Mouse (Mus musculus) thymus, adult 18-20 months (tissue): Measurements from ENCODE around the gene Espn.

ENCODE experiments used
- DNase-seq, 2 experiments: peaks; one replicate each; pipeline ENCODE4 v3.0.0; 2022; ENCODE audit warnings: mixed read lengths in 2 of 2

Gene Espn

DNA sequence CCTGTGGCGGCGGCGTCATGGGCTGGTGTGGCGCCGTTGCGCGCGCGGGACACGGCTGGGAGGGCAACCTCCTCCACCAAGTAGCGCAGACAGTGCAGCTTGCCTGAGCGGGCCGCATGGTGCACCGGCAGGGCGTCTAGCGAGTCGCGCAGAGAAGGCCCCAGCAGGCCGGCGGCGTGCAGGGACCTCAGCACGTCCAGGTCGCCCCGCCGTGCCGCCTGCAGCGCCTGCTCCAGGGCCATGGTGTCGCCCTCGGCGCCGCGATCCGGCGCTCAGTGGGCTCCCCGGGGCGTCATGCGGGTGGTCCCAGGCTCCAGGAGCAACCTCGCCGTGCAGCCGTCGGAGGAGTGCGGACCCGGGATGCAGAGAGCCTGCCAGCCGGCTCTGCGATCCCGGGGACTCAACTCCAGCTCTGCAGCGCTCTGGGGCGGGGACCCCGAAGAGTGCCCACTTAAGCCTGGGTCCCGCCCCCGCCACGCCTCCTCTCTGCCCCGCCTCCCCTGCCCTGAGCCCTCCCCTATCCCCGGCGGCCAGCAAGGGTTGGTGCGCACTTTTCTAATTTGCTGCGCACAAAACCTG lies at the start of gene Espn:
Gene Espn (minus strand): TSS at position 406 of the 579 bp plus-strand sequence.
- DNase-seq, result peak in 1 of 2 experiments; percentile 35

DNA sequence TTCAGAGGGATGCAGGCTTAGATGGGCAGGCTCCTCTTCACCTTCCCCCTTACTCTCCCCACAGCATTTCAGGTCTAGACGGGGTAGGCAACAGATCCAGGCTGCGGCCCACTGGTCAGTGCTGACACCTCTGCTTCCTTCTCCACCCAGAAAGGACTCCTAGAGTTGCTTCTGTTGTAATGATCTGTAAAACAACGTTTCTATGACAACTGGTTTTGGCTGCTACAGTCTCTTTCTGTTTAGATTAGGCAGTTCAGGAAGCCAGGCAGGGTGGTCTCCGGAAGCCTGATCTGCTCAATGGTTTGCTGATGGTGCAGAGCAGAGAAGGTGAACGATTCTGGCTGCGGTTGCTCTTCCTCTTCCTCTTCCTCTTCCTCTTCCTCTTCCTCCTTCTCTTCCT lies 49.3 kb upstream of the Espn start:
- no peak for DNase-seq

DNA sequence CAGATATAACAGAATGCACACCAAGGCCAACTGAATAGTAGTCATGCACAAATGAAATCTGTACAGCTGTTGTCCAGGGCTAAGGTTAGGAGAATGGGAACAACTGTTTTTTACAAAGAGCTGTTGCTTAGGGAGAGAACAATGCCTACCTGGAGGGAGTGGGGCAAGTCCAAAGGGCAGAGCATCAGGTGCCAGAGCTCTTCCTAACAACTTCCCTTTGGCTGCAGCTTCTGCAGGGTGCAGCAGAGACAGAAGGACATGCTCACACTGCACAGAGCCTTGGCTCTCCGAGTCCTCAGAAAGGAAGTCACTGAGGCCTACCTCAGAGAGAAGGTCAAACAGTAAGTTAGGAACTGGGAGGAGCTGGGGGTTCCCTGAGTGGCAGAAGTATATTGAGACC lies 47.4 kb upstream of the Espn start:
- no peak for DNase-seq

DNA sequence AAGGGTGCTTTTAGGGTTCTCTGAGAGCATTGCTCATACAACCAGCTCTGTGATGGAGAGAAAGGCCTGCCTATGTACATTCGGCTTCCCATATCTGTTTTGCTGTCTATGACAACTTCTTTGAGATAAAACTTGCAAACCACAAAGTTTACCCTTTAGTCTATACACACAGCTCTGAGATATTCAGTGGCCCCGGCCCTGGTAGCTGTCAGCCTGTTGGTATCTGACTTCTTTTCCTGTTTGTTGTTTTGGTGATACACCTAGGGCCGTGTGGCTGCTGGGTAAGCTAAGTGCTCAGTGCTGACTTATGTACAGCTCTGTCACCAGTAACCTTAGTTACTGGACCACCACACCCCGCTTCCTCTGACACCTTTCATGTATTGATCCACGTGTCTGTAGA lies 45.4 kb upstream of the Espn start:
- DNase-seq, result no peak

DNA sequence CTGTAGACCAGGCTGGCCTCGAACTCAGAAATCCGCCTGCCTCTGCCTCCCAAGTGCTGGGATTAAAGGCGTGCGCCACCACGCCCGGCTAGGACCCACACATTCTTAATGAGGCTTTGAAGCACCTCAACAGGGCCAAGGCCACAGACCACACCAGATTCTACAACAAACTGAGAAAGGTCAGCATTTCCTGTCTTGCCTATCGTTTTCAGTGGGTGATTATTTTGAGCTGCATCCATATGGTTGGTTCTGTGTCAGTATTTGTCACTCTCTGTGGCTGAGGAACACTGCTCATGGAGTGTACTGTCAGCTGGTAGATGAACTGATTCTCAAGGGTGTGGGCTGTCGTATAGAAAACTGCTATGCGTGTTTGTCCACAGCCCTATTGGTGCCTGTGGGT lies 44.1 kb upstream of the Espn start:
- no peak for DNase-seq

DNA sequence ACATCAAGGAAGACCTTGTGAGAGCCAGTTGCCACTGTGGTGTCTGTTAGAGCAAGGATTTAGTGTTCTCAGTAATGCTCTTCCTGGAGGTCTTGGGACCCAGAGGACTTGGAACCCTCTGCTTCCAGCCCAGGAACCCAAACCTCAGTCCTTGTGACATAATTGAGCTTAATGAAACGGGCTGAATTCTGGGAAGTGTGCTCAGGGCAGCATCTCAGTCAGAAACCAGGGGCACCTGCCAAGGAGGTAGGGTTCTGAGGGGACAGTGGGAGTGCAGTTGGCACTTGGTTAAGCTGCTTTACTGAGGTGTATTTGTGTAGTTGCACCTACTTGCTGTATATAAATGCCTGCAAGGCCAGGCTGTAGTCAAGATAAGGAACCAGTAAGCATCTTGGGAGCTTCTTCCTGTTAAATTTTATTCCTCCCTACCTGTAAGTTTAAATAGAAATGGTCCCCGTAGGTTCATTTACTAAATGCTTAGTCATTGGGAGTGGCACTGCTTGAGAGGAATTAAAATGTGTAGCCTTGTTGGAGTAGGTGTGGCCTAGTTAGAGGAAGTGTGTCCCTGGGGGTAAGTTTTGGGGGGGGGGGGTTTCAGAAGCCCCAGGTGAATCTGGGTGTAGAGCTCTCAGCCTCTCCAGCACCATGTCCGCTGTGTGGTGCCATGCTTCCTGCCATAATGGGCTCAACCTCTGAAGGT lies 42.5 kb upstream of the Espn start:
- no peak for DNase-seq

DNA sequence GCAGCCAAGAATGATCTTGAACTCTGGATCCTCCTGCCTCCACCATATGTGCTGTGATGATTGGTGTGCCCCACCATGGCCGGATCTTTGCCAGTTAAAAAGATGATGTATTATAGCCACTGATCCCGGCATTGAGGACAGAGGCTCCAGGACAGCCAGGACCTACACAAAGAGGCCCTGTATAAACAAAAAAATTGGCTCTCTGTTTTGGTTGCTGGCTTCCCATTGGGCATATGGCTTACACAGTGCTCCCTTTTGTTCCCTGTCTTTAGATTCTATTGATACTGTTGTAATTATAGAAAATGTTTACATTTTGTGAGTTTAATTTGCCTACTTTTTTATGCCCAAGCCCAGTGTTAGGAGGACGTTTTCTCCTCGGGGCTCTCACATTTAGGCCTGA lies 40.4 kb upstream of the Espn start:
- no peak for DNase-seq

DNA sequence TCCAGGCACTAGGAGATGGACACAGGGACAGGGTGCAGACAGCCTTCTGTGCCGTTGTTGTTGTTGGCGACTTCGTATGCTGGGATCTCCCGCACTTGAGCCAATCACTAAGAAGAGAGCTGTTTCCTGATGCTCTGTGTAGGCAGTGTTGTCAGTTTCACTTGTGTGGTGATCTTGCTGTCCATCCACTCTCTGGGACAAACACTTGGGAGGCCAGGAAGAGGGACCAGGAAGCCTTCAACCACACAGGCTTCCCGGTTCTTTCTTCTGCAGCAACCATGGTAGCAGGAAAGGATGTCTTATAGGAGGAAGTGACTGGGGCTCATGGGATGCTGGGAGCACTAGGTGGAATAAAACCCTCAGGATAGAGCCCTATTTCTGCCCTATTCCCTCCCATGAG lies 38.5 kb upstream of the Espn start:
- DNase-seq, result no peak

DNA sequence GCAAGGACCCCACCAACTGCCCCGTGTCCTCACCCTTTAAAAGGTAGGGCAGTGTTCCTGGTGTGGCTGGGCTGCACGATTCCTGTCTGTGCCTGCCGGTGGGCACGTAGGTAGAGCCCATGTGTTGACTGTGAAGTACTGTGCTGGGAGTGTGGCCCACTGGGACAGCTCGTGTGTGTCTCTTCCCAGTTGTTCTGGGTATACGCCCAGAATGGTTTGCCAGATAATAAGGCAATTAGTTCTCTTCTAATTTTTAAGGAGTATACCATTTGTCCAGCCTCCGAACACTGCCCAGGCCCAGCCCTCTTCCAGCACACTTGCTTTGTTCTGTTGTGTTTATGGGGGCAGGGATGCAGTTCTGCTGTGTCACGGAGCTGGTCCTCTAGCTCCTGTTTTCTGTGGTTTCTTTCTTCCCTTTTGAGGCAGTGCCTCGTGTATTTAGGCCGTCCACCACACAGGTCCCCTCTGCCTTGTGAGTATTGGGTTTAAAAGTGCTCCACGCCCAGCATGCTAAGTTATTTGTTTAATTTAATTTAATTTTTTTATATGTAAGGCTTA lies 38.0 kb upstream of the Espn start:
- no peak for DNase-seq

DNA sequence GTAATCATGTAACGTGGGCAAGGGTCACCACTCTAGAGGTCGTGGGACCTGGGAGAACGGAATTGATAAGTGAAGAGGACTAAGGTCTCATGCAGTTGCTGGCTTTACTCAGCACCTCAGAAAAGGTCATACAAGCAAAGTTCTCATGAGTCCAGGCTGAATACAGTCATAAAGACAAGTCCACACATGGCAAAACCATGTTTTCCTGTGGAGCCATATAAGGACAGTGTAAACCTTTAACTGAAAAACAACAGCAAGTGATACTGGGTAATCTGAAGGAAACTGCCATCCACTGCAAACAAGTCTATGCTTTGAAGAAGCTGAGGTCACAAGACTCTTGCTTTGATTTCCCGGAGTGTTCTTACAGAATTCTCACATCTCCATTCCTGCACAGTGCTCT lies 37.5 kb upstream of the Espn start:
- DNase-seq, result no peak

DNA sequence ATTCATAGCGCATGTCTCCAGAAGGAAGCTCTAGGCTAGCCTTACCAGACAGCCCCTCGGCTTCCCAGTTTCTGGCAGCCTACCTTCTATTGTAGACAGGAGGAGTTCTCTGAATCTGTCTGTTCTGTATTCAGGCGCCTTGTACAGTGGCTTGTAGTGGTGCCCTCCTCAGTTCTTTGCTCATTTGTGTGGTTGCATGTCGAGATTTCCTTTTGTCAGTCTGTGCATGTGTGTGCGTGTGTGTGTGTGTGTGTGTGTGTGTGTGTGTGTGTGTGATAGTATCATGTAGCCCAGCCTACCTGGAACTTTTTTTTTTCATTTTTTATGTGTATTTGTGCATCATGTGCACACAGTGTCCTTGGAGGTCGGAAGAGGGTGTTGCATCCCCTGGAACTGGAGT lies 36.9 kb upstream of the Espn start:
- DNase-seq, result no peak

DNA sequence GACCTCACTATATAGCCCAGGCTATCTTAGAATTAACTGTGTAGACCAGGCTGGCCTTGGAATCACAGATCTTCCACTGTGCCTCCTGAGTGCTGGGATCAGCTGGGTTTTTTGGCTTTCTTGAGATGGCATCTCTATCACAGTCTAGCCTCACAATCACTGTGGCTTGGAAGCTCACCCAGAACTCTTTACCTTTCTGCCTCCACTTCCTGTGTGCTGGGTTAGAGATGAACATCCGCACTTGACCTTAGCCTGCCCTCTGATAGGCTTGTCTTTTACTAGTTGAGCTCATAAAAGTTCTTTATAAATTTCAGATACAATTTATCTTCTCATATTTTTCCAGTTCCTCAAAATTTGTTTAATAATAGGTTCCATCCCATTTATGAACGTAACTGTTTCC lies 36.5 kb upstream of the Espn start:
- DNase-seq, result no peak

DNA sequence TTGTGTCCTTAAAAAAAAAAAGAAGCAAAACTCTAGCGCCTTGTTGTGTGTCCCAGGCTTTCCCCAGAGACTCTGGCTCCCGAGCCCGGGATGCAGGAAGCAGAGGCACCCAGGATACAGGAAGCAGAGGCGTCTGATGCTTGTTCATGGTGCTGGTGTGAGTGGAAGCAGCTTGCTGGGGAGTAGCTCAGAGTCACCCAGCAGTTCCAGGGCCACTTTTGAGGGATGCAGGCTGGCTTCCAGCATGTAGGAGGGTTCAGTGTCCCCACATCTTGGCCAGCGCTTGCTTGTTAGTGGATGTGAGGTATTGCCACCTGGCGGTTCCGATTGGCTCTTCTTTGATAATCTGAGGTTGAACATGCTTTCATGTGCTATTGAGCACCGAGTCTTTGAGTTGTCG lies 35.0 kb upstream of the Espn start:
- no peak for DNase-seq

DNA sequence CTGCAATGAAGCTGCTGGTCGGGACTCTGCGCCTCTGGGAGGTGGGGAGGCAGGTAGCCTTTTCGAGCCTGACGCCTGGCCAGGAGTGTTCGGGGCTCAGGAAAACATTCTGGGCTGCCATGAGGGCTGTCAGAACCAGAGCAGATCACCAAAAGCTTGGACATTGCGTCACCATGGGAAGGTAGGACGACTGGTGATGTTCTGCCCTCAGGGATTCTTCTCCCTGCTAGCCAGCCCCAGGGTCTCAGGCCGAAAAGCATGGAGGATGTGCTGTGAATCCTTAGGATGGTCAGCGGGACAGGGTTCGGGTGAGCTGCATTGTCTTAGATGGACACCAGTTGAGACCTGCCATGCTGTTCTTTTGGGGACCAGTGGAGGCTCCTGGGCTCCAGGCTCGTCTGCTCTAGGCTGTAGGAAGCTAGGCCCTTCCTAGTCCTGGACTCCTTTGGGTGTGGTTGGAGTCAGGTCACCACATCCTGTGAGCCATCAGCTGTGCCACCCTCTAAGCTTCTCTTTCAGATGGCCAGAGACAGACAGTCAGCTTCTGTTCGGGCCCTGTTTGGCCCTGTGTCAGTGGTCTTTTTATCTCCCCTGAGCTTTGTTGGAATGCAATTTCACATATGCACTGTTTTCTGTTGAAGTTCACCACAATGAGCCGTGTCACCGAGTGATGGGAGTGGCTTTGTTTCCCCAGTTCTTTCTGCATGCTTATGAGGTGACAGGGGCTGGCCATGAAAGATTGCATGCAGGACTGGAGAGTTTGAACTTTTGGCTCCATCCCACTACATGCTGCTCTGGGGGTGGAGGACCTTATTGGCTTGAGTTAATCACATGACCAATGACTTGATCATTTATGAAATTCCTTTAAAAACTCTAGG lies 34.3 kb upstream of the Espn start:
- DNase-seq, result no peak

DNA sequence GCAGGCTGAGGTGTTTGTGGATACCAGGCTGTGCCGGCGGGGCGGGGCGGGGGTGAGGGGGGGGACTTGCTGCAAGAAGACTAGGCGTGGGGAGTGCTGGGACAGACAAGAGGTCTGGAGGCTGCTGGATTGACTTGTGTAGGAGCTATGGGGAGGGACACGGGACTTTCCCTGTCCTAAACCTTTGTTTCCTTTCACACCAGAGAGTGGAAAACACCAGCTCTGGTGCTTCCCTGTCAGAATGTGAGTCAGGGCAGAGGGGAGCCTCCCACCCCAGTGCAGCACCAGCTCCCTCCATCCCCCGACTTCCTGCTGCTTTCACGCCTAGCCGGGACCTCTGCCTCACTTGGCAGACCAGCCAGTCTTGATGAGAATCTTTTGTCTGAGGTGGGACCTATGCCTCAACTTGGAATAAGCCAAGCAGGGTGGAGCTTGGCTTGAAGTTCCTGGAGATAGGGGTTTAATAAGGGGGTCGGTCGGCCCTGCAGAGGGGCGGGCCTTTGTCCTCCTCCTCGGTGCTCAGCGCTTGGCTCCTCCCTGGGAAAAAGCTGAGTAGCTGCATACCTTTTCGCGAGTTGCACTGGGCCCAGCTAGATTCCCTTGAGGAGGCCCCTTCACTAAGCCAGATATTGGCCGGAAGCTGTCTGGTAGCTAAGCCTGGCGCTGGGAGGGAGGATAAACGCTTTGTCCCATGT lies 33.5 kb upstream of the Espn start:
- DNase-seq, result no peak

DNA sequence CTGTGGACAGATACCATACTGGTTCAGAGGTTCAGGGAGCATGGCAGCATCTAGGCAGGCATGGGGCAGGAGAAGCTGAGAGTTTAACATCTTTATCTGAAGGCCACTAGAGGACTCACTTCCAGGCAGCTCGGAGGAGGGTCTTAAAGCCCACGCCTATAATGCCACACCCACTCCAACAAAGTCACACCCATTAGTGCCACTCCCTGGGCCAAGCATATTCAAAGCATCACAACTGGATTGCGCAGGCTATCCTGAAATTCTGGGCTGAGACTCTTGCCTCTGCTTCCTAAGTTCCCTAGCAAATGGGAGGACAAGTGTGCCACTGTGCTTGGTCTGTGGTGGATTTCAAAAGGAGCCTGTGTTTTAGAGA lies 33.0 kb upstream of the Espn start:
- no peak for DNase-seq

DNA sequence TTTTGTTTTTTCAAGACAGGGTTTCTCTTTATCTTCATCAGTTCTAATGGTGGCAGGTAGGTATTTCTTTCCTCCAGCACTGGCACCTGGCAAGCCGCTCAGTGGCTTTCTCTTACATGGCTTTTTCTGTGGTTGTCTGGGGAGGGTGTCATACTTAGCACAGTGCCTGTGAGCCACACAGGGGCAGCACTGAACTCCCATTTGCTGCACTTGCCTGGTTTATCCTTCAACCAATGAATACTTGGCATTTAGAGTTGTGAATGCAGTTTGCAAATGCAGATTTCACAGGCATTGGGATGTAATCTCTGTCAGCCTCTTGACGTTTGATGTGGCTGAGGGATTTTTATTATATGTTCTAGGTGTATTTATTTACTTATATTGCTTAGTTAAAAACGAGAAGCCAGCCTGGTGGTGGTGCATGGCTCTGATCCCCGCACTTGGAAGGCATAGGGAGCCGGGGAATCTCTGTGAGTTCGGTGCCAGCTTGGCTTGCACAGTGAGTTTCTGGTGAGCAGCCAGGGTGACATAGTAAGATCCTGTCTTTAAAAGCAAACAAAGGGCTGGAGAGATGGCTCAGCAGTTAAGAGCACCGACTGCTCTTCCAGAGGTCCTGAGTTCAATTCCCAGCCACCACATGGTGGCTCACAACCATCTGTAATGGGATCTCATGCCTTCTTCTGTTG lies 32.3 kb upstream of the Espn start:
- DNase-seq, result no peak

DNA sequence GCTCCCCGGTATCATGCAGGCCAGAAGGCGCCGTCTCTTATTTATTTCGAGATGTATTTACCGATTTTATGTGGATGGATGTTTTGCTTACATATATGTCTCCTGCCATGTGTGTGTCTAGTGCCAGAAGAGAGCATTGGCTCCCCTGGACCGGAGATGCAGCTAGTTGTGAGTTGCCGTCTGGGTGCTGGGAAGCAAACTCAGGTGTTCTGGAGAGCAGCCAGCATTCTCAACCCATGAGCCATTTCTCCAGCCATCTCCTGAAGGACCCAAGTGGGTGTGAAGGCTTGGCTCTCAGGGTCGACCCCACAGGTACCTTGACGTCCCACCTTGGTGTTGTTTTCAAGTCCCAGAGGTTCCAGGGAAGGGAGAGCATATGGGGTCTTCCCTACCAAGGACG lies 30.0 kb upstream of the Espn start:
- DNase-seq, result no peak

DNA sequence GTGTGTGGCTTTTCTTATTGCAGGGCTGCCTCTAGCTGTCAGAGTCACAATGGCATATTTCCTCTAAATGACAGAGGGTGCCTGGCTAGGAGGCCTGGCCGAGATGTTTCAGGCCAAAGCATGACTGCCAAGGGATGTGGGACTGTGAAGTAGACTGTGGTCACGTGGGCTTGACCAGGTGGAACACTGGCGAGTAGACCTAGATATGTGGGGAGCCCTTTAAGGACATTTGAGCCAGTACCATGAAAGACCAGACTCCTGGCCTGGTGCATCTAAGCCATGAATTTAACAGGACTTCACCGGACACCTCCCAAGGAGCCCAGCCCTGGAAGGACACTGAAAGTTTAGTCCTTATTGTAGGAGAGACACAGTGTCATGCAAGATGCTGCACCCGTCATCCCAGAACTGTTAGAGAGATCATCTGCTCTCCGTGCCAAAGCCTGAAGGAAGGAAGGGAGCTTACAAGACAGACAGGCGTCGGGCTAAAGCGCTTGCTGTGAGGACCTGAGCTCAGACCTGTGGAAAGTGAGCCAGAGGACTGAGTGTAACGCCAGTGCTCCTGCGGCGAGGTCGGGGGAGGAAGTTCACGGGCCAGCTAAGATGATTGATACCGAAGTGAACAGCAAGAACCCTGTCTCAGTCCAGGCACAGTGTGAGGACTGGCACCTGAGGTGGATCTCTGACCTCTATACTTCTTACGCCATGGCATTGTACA lies 27.9 kb upstream of the Espn start:
- DNase-seq, result no peak

DNA sequence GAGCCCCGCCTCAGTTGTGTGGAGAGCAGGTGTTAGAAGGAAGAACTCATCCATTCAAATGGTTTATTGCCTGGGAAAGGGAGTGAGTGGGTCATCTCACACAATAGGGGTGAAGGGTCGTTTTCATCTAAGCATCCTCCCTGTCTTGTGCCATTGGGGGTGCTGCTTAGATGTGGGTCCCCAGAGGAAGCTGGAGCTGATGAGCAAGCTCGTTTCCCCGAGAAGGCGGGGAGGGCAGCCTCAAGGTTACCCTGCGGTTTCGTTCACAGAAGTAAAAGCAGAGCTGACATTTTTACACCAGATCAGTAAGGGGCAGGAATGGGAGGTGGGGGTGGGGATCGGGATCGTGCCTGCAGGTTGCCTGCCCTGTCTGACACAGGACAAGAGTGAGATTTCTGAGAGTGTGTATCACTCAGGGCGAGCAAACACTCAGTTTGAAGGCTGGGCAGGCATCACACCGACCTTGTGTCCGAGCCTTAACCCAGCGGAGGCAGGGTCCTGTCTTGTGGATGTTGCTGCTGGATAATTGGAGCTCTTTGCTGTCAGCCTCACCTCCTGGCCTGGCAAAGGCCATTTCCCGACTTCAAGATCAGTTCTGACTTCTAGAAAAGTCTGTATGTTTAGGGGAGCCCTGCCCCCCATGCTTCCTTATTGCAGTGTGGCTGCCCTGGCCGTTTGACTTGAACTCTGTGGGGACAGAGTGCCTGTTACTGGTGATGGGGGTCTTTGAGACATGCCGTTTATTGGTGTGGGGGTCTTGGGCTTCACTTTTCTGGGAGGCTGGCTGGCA lies 26.9 kb upstream of the Espn start:
- DNase-seq, result peak; percentile 52 to 70

DNA sequence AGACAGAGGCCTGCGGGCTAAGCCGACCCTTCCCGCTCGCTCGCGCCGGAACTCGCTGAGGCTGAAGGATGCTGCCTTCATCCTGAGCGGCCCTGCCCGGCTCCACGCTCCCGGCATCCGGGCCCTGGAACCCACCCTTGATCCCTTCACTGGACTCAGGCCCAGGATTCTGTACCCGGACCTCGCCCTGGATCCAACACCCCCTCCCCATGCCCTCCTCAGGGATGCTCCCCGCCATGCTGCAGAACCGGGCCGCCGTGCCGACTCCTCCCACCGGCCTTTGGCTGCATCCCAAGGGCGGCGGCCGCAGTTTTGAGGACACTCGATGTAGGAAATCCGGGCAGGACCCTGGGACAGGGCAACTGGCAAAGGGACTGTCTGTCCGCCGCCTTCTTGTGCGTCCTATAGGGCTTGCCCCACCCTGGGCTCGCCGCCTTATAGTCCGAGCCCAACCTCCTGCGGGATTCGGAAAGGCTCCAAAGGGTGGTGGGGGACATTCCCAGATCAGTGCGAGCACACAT lies 26.2 kb upstream of the Espn start:
- DNase-seq, result peak; percentile 51 to 60
